8 mouse cellular contexts compared by ENCODE assay signal in the genomic region with DNA sequence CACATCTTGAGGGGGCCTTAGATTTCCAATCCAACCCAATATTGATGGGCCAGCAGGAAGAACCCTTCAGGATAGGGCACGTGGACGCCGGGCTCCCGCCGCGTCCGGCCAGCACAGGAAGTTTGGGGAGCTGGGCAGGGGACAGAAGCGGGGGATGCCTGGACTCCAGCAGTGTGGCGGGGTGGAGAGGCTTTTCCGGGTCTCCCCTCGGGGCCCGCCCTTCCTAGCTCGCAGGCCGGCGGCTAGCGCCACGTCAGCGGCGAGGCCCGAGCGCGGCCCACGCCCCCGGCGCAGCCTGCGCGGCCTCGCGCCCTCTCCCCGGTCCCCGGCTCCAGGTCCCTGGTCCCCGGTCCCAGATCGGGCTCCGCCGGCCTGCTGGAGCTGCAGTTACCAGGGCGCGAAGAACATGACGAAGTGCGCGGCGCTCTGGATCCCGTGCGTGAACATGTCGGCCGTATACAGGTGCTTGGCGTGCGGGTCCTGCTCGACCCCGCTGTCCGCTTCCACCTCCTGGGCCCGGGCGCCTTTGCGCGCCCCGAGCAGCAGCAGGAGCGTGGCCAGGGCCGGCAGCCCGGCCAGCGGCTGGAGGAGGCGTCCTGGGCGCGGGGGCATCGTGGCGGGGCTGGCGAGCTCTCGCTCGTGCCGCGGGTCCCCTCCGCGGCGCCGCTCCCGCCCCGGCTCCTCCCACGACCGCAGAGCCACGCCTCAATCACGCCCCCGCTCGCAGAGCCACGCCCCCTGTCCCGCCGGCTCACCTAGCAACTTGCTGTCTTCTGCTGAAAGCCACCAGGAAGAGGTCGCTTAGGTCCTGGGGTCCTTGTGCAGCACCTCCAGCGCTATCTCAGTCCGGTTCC. TPM values are rescaled to one million over a fixed set of nuclear protein-coding genes. Genes with fewer than 3 reads are reported as not detected.
DNase-seq lines count a peak whose midpoint lies in the region; ATAC-seq and TF ChIP-seq lines count a peak whose summit lies in the region.

No protein-coding gene starts in this region.

- DNase-seq in MEL (ENCODE audit: low read depth, low spot score): peak; percentile 87
- DNase-seq in cerebellum, adult 2 months: peak; percentile 82 to 87
- peak; percentile 76 for DNase-seq in forelimb bud, embryonic 11.5 days (ENCODE audit: low read depth, low spot score)
- DNase-seq in layer of hippocampus, adult 9-10 months (ENCODE audit: low spot score): peak; percentile 48
- peak; percentile 80 for DNase-seq in ovary, adult 18-20 months (ENCODE audit: low spot score)
- peak; percentile 96 for DNase-seq in thymus, adult 2 months

- peak overlapping the region; percentile 60 for H3K4me2 ChIP-seq in lung, embryonic 16.5 days (ENCODE audit: low read depth, low read length)

- peaks cover 0 to 15% of the 10 kb centered on the region in 2 experiments; a peak in 2 of 4 replicates for H3K4me1 ChIP-seq in MEL (ENCODE audit: control insufficient read depth in 1 of 2, insufficient read depth in 2 of 2, low read length in 2 of 2)
- no peaks in the 10 kb centered on the region; the same call in 1 of the 2 replicates for H3K4me1 ChIP-seq in cerebellum, adult 2 months (ENCODE audit: control insufficient read depth, insufficient read depth, low read length)
- H3K4me1 ChIP-seq in lung, embryonic 16.5 days (replicated peaks; ENCODE audit: control insufficient read depth, insufficient read depth, low read length): peaks cover 28% of the 10 kb centered on the region
- peaks cover 10% of the 10 kb centered on the region; the same call in 1 of the 2 replicates for H3K4me1 ChIP-seq in thymus, adult 2 months (replicated peaks; ENCODE audit: control insufficient read depth, insufficient read depth, low read length)

- peaks cover 5 to 14% of the 10 kb centered on the region in 2 experiments; a peak in 2 of 4 replicates for H3K36me3 ChIP-seq in MEL (ENCODE audit: control insufficient read depth in 1 of 2, insufficient read depth in 2 of 2, low read length in 2 of 2)
- peaks cover 2% of the 10 kb centered on the region for H3K36me3 ChIP-seq in lung, embryonic 16.5 days (ENCODE audit: control insufficient read depth, insufficient read depth, low read length)
- H3K36me3 ChIP-seq in thymus, adult 2 months (ENCODE audit: control insufficient read depth, insufficient read depth, low read length): no peaks in the 10 kb centered on the region

- ATAC-seq in hematopoietic stem cell, adult 5-6 weeks (replicated peaks in 1 of 2; ENCODE audit: insufficient read depth in 1 of 2, low FRiP score in 2 of 2, low TSS enrichment in 1 of 2, low read depth in 1 of 2, poor library complexity in 2 of 2, severe bottlenecking in 2 of 2): peak; percentile 76 to 88
- ATAC-seq in lung, embryonic 16.5 days (ENCODE audit: low read depth): peak; percentile 93

- no peak for TF ChIP-seq RAD21 in MEL (IDR thresholded peaks at IDR 0.05; ENCODE audit: low read depth, low read length)

- 0 out of 4 replicates have a peak, but pooled peaks of 1 of the 2 experiments have one; percentile 0 for TF ChIP-seq EP300 in MEL (IDR thresholded peaks at IDR 0.05; ENCODE audit: low read depth in 1 of 2, low read length in 2 of 2)

- peak overlapping the region; percentile 93 for H3K9ac ChIP-seq in MEL (ENCODE audit: control insufficient read depth, low read depth, low read length, poor library complexity, severe bottlenecking)
- H3K9ac ChIP-seq in lung, embryonic 16.5 days (ENCODE audit: low read length): peak overlapping the region; percentile 94

- H3K27me3 ChIP-seq in MEL (ENCODE audit: control insufficient read depth in 1 of 2, insufficient read depth in 2 of 2, low read length in 2 of 2): peaks cover 0 to 2% of the 10 kb centered on the region in 2 experiments; a peak in 2 of 4 replicates
- no peaks in the 10 kb centered on the region for H3K27me3 ChIP-seq in cerebellum, adult 2 months (ENCODE audit: control insufficient read depth, insufficient read depth, low read length)
- H3K27me3 ChIP-seq in lung, embryonic 16.5 days (ENCODE audit: control insufficient read depth, insufficient read depth, low read depth, low read length): no peaks in the 10 kb centered on the region
- H3K27me3 ChIP-seq in thymus, adult 2 months (ENCODE audit: control insufficient read depth, insufficient read depth, low read length): no peaks in the 10 kb centered on the region

- H3K4me3 ChIP-seq in MEL (ENCODE audit: control insufficient read depth in 1 of 2, insufficient read depth in 1 of 2, low read depth in 2 of 2, low read length in 2 of 2): peak overlapping the region; percentile 51 to 85
- H3K4me3 ChIP-seq in cerebellum, adult 2 months (replicated peaks; ENCODE audit: insufficient read depth, low read depth, low read length): peak overlapping the region; percentile 64
- H3K4me3 ChIP-seq in lung, embryonic 16.5 days (ENCODE audit: low read length): peak overlapping the region; percentile 84
- H3K4me3 ChIP-seq in thymus, adult 2 months (ENCODE audit: control insufficient read depth, insufficient read depth, low read length): peak overlapping the region; percentile 83

- WGBS in cerebellum, adult 2 months: under 1% methylated on average over 86 of the region's 87 CpGs
- WGBS in lung, embryonic 16.5 days: under 1% methylated on average over 74 of the region's 87 CpGs
- WGBS in thymus, adult 2 months: under 1% methylated on average over 86 of the region's 87 CpGs

- H3K79me2 ChIP-seq in MEL (ENCODE audit: control insufficient read depth, insufficient read depth, low read length, poor library complexity): peaks cover 25% of the 10 kb centered on the region

- peak overlapping the region; percentile 43 for H3K27ac ChIP-seq in MEL (ENCODE audit: control insufficient read depth, low read depth, low read length)
- H3K27ac ChIP-seq in cerebellum, adult 2 months (ENCODE audit: insufficient read depth, low read length): peak overlapping the region; percentile 20; the same call in 1 of the 2 replicates
- peak overlapping the region; percentile 95 for H3K27ac ChIP-seq in lung, embryonic 16.5 days (ENCODE audit: low read length)
- H3K27ac ChIP-seq in thymus, adult 2 months (ENCODE audit: control insufficient read depth, insufficient read depth, low read length): no peak overlapping the region

- H3K9me3 ChIP-seq in MEL (replicated peaks; ENCODE audit: insufficient read depth, low read length): no peaks in the 10 kb centered on the region
- no peaks in the 10 kb centered on the region for H3K9me3 ChIP-seq in lung, embryonic 16.5 days (ENCODE audit: control insufficient read depth, low read length)

- TF ChIP-seq POLR2A in MEL (IDR thresholded peaks at IDR 0.05; ENCODE audit: control insufficient read depth in 1 of 2, insufficient read depth in 1 of 2, low read depth in 1 of 2, low read length in 2 of 2, poor library complexity in 1 of 2): peak; percentile 74 to 84
- peak; percentile 41; the same call in 1 of the 2 replicates for TF ChIP-seq POLR2A in cerebellum, adult 2 months (IDR thresholded peaks at IDR 0.05; ENCODE audit: borderline replicate concordance, insufficient read depth, low read length)
- TF ChIP-seq POLR2A in thymus, adult 2 months (IDR thresholded peaks at IDR 0.05; ENCODE audit: control insufficient read depth, extremely low read depth, insufficient read depth, low read length, poor library complexity): no peak; the same call in 1 of the 2 replicates

- no peak for TF ChIP-seq CTCF in MEL (IDR thresholded peaks at IDR 0.05 in 2 of 3, conservative IDR thresholded peaks at IDR 0.05 in 1 of 3; ENCODE audit: control insufficient read depth in 1 of 3, insufficient read depth in 1 of 3, low read depth in 2 of 3, low read length in 3 of 3, poor library complexity in 1 of 3, severe bottlenecking in 1 of 3)
- TF ChIP-seq CTCF in cerebellum, adult 2 months (IDR thresholded peaks at IDR 0.05; ENCODE audit: borderline replicate concordance, insufficient read depth, low read depth, low read length): no peak
- TF ChIP-seq CTCF in thymus, adult 2 months (IDR thresholded peaks at IDR 0.05; ENCODE audit: borderline replicate concordance, control insufficient read depth, extremely low read depth, insufficient read depth, low read length, poor library complexity): no peak

TF ChIP-seq in MEL, 35 proteins besides CTCF, POLR2A, EP300 and RAD21:
- TF ChIP-seq BHLHE40 (IDR thresholded peaks at IDR 0.05; ENCODE audit: borderline replicate concordance, low read depth, low read length) (peak; percentile 47; the same call in 1 of the 2 replicates), SMC3 (IDR thresholded peaks at IDR 0.05; ENCODE audit: low read depth, low read length) (no peak), NRF1 (IDR thresholded peaks at IDR 0.05; ENCODE audit: insufficient read depth, low read depth, low read length, poor library complexity, severe bottlenecking) (no peak), MXI1 (IDR thresholded peaks at IDR 0.05; ENCODE audit: low read depth, low read length) (0 out of 2 replicates have a peak, but pooled peaks have one; percentile 62), UBTF (IDR thresholded peaks at IDR 0.05; ENCODE audit: borderline replicate concordance, insufficient read depth, low read depth, low read length) (no peak), USF1 (IDR thresholded peaks at IDR 0.05; ENCODE audit: low read depth, low read length) (0 out of 2 replicates have a peak, but pooled peaks have one; percentile 14), ELF1 (IDR thresholded peaks at IDR 0.05; ENCODE audit: low read depth, low read length) (peak; percentile 76), ZKSCAN1 (IDR thresholded peaks at IDR 0.05; ENCODE audit: low read depth, low read length) (no peak), ETS1 (IDR thresholded peaks at IDR 0.05; ENCODE audit: low read depth, low read length) (no peak), JUND (IDR thresholded peaks at IDR 0.05; ENCODE audit: low read depth, low read length) (no peak), MAX (IDR thresholded peaks at IDR 0.05; ENCODE audit: low read length) (peak; percentile 10; the same call in 1 of the 2 replicates), NELFE (IDR thresholded peaks at IDR 0.05; ENCODE audit: low read depth, low read length) (peak; percentile 53; the same call in 1 of the 2 replicates), HCFC1 (IDR thresholded peaks at IDR 0.05; ENCODE audit: low read depth, low read length) (0 out of 2 replicates have a peak, but pooled peaks have one; percentile 6)

RNA-seq across cellular contexts. Expression of gene Txndc5, which starts 0.6 kb away (rescaled TPM):
- 68.8 and 87.3 TPM in 2 replicates for total RNA-seq in MEL (2012; rRNA removed)
- 100 to 1,000 TPM in 1 of 2 experiments, not detected in 1; 114 TPM for polyA plus RNA-seq in MEL (2012; ENCODE audit: insufficient read depth in 1 of 2, insufficient read length in 2 of 2, low read depth in 1 of 2, low replicate concordance in 2 of 2, missing spikeins in 1 of 2)
- 38.7 and 41.8 TPM in 2 replicates for polyA plus RNA-seq in cerebellum, adult 2 months (2012; rRNA removed)
- total RNA-seq in hematopoietic stem cell, adult 5-6 weeks (2017): 28.0 and 44.1 TPM in 2 replicates
- 237 and 238 TPM in 2 replicates for polyA plus RNA-seq in lung, embryonic 16.5 days (2015; fragmentation: Nextera tagmentation; extraction: Ambion mirVana)
- polyA plus RNA-seq in thymus, adult 2 months (2012; rRNA removed): 49.4 and 57.4 TPM in 2 replicates
